Mouse (Mus musculus) kidney, postnatal 10 days (tissue): ENCODE measurements around the gene Krt10.

Experiments
- DNase-seq: peaks from one replicate; pipeline ENCODE4 v3.0.0; 2021; ENCODE audit warnings: mixed read lengths

Krt10 gene

DNA sequence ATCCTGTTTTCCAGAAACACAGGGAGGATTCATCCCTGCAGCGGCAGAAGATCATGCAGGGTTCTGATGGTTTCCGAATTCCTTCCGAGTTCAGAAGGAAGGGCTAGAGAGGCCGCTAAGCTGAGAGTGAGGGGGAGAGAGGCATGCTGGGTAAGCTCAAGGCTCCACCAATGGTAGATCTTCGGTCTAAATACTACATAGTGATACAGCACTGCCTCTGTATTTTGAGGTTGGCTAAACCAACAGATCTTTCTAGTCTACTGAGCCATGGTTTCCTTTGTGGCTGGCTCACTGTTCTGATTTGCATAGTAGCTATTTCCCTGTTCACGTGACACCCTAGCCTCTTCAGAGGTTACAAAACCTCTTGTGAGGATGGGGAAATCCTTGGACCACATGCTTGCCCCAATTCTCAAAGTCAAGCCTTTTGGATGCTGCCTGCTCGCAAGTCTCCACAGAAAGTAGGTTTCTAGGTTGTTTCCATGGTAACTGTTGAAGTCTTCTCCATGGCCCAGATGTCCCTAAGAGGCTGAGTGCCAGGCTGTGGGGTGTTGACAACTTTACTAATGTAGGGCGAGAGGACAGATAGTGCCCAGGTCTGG lies 19.2 kb downstream of the Krt10 start:
- DNase-seq, result no peak

DNA sequence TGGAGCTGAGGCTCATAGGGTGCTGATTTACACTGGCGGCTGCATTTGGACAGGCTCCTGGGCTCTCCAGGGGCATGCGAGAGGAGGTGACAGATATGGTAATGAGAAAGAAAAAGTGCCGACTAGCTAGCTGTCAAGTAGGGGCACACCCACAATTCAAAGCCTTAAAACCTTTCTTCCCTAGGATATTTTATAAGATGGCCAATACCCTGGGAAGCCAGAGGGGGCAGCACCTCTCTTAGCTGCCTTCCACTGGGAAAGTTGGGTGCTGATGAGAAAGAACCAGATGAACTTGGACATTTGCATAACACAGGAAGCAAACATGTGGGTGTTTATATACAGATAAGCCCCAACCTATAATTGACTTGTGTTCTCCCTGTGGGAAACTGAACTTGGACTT lies 19.9 kb downstream of the Krt10 start:
- peak; percentile 22 for DNase-seq

DNA sequence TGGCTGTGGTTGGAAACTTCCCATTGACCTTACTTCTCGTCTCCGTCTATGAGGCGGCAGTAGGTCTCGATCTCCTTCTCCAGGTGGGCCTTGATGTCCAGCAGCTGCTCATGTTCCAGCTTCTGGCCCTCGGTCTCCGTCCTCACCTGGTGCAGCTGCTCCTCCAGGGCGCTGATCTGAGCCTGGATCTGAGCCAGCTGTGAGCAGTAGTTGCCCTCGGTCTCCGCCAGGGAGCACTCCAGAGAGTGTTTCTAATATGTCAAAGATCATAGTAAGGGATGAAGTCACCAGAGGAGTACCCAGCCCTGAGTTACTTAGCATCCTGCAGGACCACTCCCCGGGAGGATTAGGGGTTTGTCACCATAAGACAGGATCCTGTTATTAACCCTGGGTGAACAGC lies 22.4 kb downstream of the Krt10 start:
- DNase-seq, result peak; percentile 34

DNA sequence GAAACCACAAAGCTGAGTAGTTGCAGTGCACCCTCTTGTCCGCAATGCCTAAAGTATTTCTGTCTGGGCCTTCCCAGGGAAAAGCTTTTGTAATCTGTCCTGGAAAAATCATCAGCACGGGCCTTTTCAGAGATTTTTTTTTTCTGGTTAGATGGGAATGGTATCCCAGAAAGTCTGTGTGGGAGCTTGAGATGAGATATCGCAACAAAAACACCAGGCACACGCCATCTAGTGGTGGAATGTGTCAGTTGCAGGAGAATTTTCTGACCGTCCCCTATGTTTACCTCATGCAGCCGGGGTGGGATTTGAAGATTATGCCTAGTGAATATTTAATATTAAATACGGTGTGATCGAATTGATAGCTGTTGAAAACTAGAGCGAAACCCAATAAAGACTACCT lies 24.8 kb downstream of the Krt10 start:
- DNase-seq, result peak; percentile 46

DNA sequence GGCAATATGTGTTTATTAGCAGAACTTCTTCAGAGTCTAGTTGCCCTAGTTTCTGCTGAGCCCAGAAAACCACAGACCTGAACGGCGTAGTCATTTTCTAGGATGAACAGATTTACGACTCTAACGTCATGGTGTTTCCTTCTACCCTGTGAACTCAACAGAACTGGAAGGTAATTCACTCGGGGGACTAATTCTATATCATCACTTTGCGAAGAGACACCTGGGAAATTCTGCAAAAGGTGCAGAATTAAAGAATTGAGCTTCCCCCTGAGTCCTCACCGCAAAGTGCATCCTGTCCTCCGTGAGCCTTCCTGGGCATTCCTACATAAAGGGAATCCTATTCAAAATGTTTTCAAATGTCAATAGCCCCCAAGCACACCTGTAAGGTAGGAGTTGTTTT lies 27.7 kb downstream of the Krt10 start:
- no peak for DNase-seq

DNA sequence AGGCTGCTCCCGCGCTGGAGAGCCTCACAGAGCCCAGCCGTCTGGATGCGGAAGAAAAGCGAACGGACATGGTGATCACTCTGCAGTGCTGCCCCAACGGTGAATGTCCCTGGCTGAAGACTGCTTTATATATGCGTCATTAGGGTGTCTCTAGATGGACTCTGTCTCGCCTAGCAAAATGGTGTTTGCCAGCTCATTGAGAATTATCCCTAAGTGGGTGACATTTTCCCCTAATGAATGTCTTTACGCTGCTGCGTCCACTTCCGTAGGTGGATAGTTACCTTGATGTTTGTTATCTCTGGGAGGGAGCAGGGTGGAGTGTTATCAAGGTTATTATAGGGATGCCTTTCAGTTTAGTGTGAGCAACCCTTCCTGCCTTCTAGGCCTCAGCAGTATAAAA lies 38.2 kb downstream of the Krt10 start, which contains the start of gene Krt27:
Krt27 (minus strand) TSS at position 101 of the 400 bp plus-strand sequence.
- DNase-seq, result no peak

DNA sequence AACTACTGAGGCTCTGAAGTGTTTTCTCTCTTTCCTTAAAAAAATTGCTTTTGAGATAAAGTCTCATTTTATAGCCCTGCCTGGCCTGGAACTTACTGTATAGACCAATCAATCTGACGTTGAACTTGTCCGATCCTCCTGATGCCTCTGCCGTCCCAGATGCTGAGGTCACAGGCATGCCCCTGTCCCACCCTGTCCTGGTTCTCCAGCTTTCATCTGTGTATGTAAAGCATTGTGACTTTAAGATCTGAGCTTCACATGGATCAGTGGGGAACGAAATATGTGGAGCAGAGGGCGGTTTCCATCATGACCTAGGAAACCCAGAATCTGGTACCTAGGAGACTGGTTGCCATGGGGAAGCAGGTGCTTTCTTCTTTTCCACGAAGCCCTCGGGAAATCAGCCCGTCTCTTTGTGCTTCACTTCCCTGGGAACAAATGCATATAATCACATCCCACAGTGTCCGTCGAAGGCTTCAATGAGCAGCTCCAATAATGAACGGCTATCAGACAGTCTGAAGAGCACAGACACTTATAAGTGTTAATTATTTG lies 49.8 kb downstream of the Krt10 start:
- no peak for DNase-seq

DNA sequence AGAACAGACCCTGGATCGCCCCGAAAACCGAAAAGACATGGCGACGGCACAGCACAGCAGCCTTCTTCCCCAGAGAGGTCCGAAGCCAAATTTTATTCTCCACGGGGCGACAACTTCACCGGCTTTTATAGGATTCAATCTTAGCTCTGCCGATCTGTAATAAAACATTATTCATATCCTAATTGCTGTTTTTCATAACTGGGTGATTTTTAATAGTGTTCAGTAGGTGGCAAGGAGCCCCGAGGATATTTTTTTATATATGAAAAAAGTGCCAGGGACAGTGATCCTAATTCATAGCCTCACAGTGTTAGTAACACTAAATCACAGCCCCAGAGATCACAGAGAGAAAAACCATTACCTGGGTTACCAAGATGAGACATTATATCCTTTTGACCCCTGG lies 51.3 kb downstream of the Krt10 start, which contains the start of gene Krt26:
Krt26 (minus strand) TSS at position 101 of the 400 bp plus-strand sequence.
- no peak for DNase-seq
